Mouse (Mus musculus) midbrain, embryonic 14.5 days (tissue): Measurements from ENCODE around the gene Zfp622. TPM values are rescaled to one million over a fixed set of nuclear protein-coding genes. Genes with fewer than 3 reads are reported as not detected.

Experiments used
- ATAC-seq: fragments of 200-750 bp; cut with Nextera tagmentation; 2 replicates; pipeline ENCODE4 v1.8.0; 2017; ENCODE audit warnings: moderate number of reproducible peaks, moderate library complexity; ENCODE audit not compliant: low FRiP score, low TSS enrichment
- DNase-seq: peaks from one replicate; pipeline ENCODE4 v3.0.0-alpha.2; 2015
- H3K27ac ChIP-seq: fragments of 300-500 bp; sonication (generic); replicated peaks from 2 replicates; pipeline ENCODE4 v1.5.1; 2014; ENCODE audit warnings: mild to moderate bottlenecking, low read depth, low read length, moderate library complexity
- H3K27me3 ChIP-seq: fragments of 300-500 bp; sonication (generic); 2 replicates; pipeline ENCODE4 v1.6.1; 2014; ENCODE audit warnings: low read length, control low read depth, mixed read lengths; ENCODE audit not compliant: control insufficient read depth, insufficient read depth
- H3K36me3 ChIP-seq: fragments of 300-500 bp; sonication (generic); 2 replicates; pipeline ENCODE4 v1.6.1; 2014; ENCODE audit warnings: low read length, control low read depth; ENCODE audit not compliant: control insufficient read depth, insufficient read depth
- H3K4me1 ChIP-seq: fragments of 300-500 bp; sonication (generic); 2 replicates; pipeline ENCODE4 v1.6.1; 2014; ENCODE audit warnings: mild to moderate bottlenecking, antibody characterized with exemption, low read length, control low read depth; ENCODE audit not compliant: control insufficient read depth, insufficient read depth
- H3K4me2 ChIP-seq: fragments of 300-500 bp; sonication (generic); 2 replicates; pipeline ENCODE4 v1.6.1; 2014; ENCODE audit warnings: mild to moderate bottlenecking, low read length, moderate library complexity
- H3K4me3 ChIP-seq: fragments of 300-500 bp; sonication (generic); replicated peaks from 2 replicates; pipeline ENCODE4 v1.5.1; 2014; ENCODE audit warnings: low read depth, low read length
- H3K9ac ChIP-seq: fragments of 300-500 bp; sonication (generic); replicated peaks from 2 replicates; pipeline ENCODE4 v1.6.1; 2014; ENCODE audit warnings: mild to moderate bottlenecking, low read length, moderate library complexity
- H3K9me3 ChIP-seq: fragments of 300-500 bp; sonication (generic); 2 replicates; pipeline ENCODE4 v1.6.1; 2016; ENCODE audit warnings: low read length, control low read depth, mixed read lengths; ENCODE audit not compliant: control insufficient read depth
- WGBS: fragments of 180-500 bp; shearing (Covaris S2); extraction: QIAGEN DNeasy Blood & Tissue Kit; methylation state at CpG from one replicate; pipeline ENCODE4 v1.1.7; 2014; 5-methylcytosine and 5-hydroxymethylcytosine counted together
- microRNA-seq: library from miRNA; unstranded; fragments of <30 nt; microRNA quantifications from one replicate; pipeline ENCODE4, GENCODE M21; 2016
- polyA plus RNA-seq: library from polyadenylated mRNA; unstranded; fragments of >200 nt; fragmentation: Nextera tagmentation; extraction: Ambion mirVana; gene quantifications from 2 replicates; pipeline ENCODE4 v1.2.1, GENCODE M21; 2014

Gene Zfp622
- polyA plus RNA-seq, 1 experiment from 2014 or later = 30.2 TPM

GRCm38 (mm10) chr15:26022636-26023035 lies 38.5 kb downstream of the Zfp622 start:
- Histone ChIP-seq H3K27ac (no peak overlapping the region), H3K9ac (no peak overlapping the region), H3K9me3 (no peaks in the 10 kb centered on the region), H3K27me3 (no peaks in the 10 kb centered on the region), H3K4me3 (no peak overlapping the region), H3K4me2 (no peak overlapping the region), H3K4me1 (no peaks in the 10 kb centered on the region), H3K36me3 (no peaks in the 10 kb centered on the region)
- WGBS = 77% methylated on average over 5 of the region's 5 CpGs
- ATAC-seq = no peak
- DNase-seq = no peak

DNA sequence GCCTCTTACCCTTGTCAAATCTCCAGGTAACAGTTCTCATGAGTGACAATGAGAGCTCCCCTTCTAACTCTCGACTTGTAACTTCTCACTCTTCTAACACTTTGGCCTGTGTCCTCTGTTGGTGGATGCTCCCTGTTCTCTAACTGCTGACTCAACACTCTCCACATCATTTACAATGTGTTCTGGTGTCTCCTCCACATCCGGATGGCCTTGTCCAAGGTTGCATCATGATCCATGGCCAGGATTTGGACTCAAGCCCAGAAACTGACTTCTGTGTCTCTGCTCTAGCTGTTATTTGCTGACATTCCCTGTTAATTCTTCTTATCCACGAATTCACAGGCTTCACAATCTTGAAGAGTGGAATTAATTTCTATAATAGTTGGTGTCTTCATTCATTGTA lies 47.5 kb downstream of the Zfp622 start:
- 77% methylated on average over 3 of the region's 3 CpGs for WGBS
- no peaks in the 10 kb centered on the region for H3K4me1 ChIP-seq
- DNase-seq (no peak), ATAC-seq (no peak)
- no peaks in the 10 kb centered on the region for H3K27me3 ChIP-seq
- H3K4me3 ChIP-seq = no peak overlapping the region
- no peak overlapping the region for H3K9ac ChIP-seq
- H3K9me3 ChIP-seq = no peaks in the 10 kb centered on the region
- H3K4me2 ChIP-seq = no peak overlapping the region
- H3K36me3 ChIP-seq = no peaks in the 10 kb centered on the region
- H3K27ac ChIP-seq = no peak overlapping the region

GRCm38 (mm10) chr15:26040567-26040966 lies 56.4 kb downstream of the Zfp622 start:
- 33% methylated on average over 1 of the region's 1 CpGs for WGBS
- no peak for DNase-seq
- H3K9me3 ChIP-seq = peaks cover 5% of the 10 kb centered on the region; the same call in 1 of the 2 replicates

GRCm38 (mm10) chr15:26041196-26041947 lies 57.2 kb downstream of the Zfp622 start:
- ATAC-seq = no peak
- H3K4me3 ChIP-seq = no peak overlapping the region
- H3K9ac ChIP-seq = no peak overlapping the region
- peaks cover 5% of the 10 kb centered on the region; the same call in 1 of the 2 replicates for H3K9me3 ChIP-seq
- H3K27ac ChIP-seq = no peak overlapping the region
- DNase-seq = no peak
- no peaks in the 10 kb centered on the region for H3K4me1 ChIP-seq
- H3K4me2 ChIP-seq = no peak overlapping the region
- WGBS = 92% methylated on average over 2 of the region's 2 CpGs
- H3K36me3 ChIP-seq = no peaks in the 10 kb centered on the region
- H3K27me3 ChIP-seq = no peaks in the 10 kb centered on the region

More at GRCm38 (mm10) chr15:26040567-26040966, 56.4 kb downstream of the Zfp622 start:
- Histone ChIP-seq H3K4me1 (no peaks in the 10 kb centered on the region), H3K4me2 (no peak overlapping the region), H3K36me3 (no peaks in the 10 kb centered on the region), H3K4me3 (no peak overlapping the region), H3K27me3 (no peaks in the 10 kb centered on the region), H3K9ac (no peak overlapping the region), H3K27ac (no peak overlapping the region)
- no peak for ATAC-seq

Small RNA genes lying within 50 kb of the gene (microRNA-seq; reads per million reads assigned to microRNA genes)
- gene Mir7212 = not detected

Other genes with a start within 250 kb of the Zfp622 start
- gene Retreg1, start 141.2 kb upstream of the Zfp622 start, polyA plus RNA-seq = 13.6 and 16.7 TPM in 2 replicates